Mouse (Mus musculus): ENCODE measurements around the gene Ptcd2.

DNA sequence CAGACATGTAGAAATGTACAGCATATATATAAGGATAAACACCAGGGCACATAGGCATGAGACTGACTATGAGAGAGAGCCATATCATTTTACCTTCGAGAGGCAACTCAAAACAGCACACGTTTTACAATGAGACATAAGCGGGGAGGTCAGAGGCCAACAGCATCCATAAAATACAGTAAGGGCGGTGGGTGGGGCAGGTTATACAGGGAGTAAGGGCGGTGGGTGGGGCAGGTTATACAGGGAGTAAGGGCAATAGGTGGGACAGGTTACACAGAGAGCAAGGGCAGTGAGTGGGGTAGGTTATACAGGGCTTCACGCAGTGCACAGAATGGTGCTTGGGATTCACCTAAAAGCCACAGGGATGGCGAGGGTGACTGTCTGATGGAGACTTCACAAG lies 24.1 kb downstream of the Ptcd2 start:
- no peak for TF ChIP-seq POLR2A (IDR thresholded peaks at IDR 0.05; ENCODE audit: borderline replicate concordance, extremely low read depth, low read depth, low read length)
- TF ChIP-seq CTCF (IDR thresholded peaks at IDR 0.05; ENCODE audit: insufficient read depth, low read length) = no peak

All from lung, adult 2 months (tissue).